19 mouse cellular contexts compared by ENCODE assay signal in genomic region chr2:6696326-6696725, GRCm38 (mm10).
A peak's percentile ranks its signal among the peaks of the same experiment; 100 is the strongest.
DNase-seq lines count a peak whose midpoint lies in the region; ATAC-seq and TF ChIP-seq lines count a peak whose summit lies in the region.
"Had no signal": no experiment of that assay in that cellular context is flagged by ENCODE, and none has a peak within 500 bp of the region (broad histone marks: within the 10 kb centered on the region; RNA-seq: fewer than 3 reads in every experiment).

No protein-coding gene starts in this region.

- H3K27me3 ChIP-seq in heart, postnatal 0 days (ENCODE audit: control insufficient read depth, insufficient read depth, low read length), result no peaks in the 10 kb centered on the region
- no peaks in the 10 kb centered on the region for H3K27me3 ChIP-seq in heart, embryonic 10.5 days (ENCODE audit: insufficient read depth, poor library complexity, severe bottlenecking)
- H3K27me3 ChIP-seq in megakaryocyte, embryonic 14.5 days (replicated peaks), result no peaks in the 10 kb centered on the region
- no peaks in the 10 kb centered on the region for H3K27me3 ChIP-seq in forebrain, embryonic 13.5 days
- H3K27me3 ChIP-seq: embryonic facial prominence, embryonic 15.5 days; forebrain, embryonic 15.5 days; Patski had no signal

- H3K9me3 ChIP-seq in heart, postnatal 0 days (replicated peaks; ENCODE audit: control insufficient read depth, low read length), result no peaks in the 10 kb centered on the region
- no peaks in the 10 kb centered on the region for H3K9me3 ChIP-seq in heart, embryonic 10.5 days
- no peaks in the 10 kb centered on the region for H3K9me3 ChIP-seq in megakaryocyte, embryonic 14.5 days
- H3K9me3 ChIP-seq in forebrain, embryonic 13.5 days (replicated peaks), result no peaks in the 10 kb centered on the region
- H3K9me3 ChIP-seq: embryonic facial prominence, embryonic 15.5 days; forebrain, embryonic 10.5 days; forebrain, embryonic 15.5 days; G1E had no signal

- H3K27ac ChIP-seq in heart, postnatal 0 days (ENCODE audit: low read depth), result peak overlapping the region; percentile 55
- H3K27ac ChIP-seq in heart, embryonic 10.5 days, result no peak overlapping the region
- H3K27ac ChIP-seq in forebrain, embryonic 13.5 days, result no peak overlapping the region
- H3K27ac ChIP-seq: embryonic facial prominence, embryonic 15.5 days; forebrain, embryonic 10.5 days; forebrain, embryonic 15.5 days had no signal

- no peak for ATAC-seq in heart, postnatal 0 days (ENCODE audit: insufficient read depth, low read depth)
- ATAC-seq in granulocyte monocyte progenitor cell, adult 5-6 weeks (replicated peaks; ENCODE audit: poor library complexity, severe bottlenecking), result peak; percentile 63
- no peak for ATAC-seq in forebrain, embryonic 13.5 days
- ATAC-seq: forebrain, embryonic 15.5 days had no signal

- no peak overlapping the region for H3K9ac ChIP-seq in heart, postnatal 0 days (replicated peaks; ENCODE audit: low read depth, low read length)
- no peak overlapping the region for H3K9ac ChIP-seq in forebrain, embryonic 13.5 days
- H3K9ac ChIP-seq: embryonic facial prominence, embryonic 15.5 days; forebrain, embryonic 15.5 days had no signal

- no peaks in the 10 kb centered on the region for H3K36me3 ChIP-seq in heart, postnatal 0 days (replicated peaks; ENCODE audit: control insufficient read depth, insufficient read depth, low read length)
- no peaks in the 10 kb centered on the region for H3K36me3 ChIP-seq in heart, embryonic 10.5 days
- H3K36me3 ChIP-seq in megakaryocyte, embryonic 14.5 days (replicated peaks; ENCODE audit: low read length), result peaks cover 55% of the 10 kb centered on the region
- peaks cover 7% of the 10 kb centered on the region; the same call in 1 of the 2 replicates for H3K36me3 ChIP-seq in forebrain, embryonic 13.5 days (ENCODE audit: poor library complexity, severe bottlenecking)
- H3K36me3 ChIP-seq: embryonic facial prominence, embryonic 15.5 days; forebrain, embryonic 10.5 days; forebrain, embryonic 15.5 days; G1E had no signal

- WGBS in heart, postnatal 0 days, result 69% methylated on average over 1 of the region's 1 CpGs
- 87% methylated on average over 1 of the region's 1 CpGs for WGBS in heart, embryonic 10.5 days
- 93% methylated on average over 1 of the region's 1 CpGs for WGBS in forebrain, embryonic 13.5 days

- H3K4me3 ChIP-seq in heart, postnatal 0 days (ENCODE audit: low read depth, low read length), result no peak overlapping the region
- no peak overlapping the region for H3K4me3 ChIP-seq in heart, embryonic 10.5 days
- H3K4me3 ChIP-seq in megakaryocyte, embryonic 14.5 days (replicated peaks), result peak overlapping the region; percentile 86
- no peak overlapping the region for H3K4me3 ChIP-seq in forebrain, embryonic 13.5 days
- H3K4me3 ChIP-seq: embryonic facial prominence, embryonic 15.5 days; erythroblast, embryonic 14.5 days; forebrain, embryonic 10.5 days; forebrain, embryonic 15.5 days had no signal

- no peak overlapping the region for H3K4me2 ChIP-seq in heart, postnatal 0 days (ENCODE audit: low read depth, low read length)
- H3K4me2 ChIP-seq in forebrain, embryonic 13.5 days, result no peak overlapping the region
- H3K4me2 ChIP-seq: embryonic facial prominence, embryonic 15.5 days; forebrain, embryonic 15.5 days had no signal

- no peak for DNase-seq in heart, postnatal 0 days (ENCODE audit: low spot score)
- no peak for DNase-seq in heart, embryonic 10.5 days (ENCODE audit: low spot score)
- DNase-seq in kidney, adult 18-20 months, result no peak
- no peak for DNase-seq in thymus, postnatal 4 days
- DNase-seq: adrenal gland, adult 2 months; adrenal gland, postnatal 25 days; cerebellum, adult 18-20 months; cerebellum, adult 9-11 months; gastrocnemius, postnatal 36 days; kidney, adult 2 months had no signal

- no peak for TF ChIP-seq CTCF in heart, postnatal 0 days (IDR thresholded peaks at IDR 0.05; ENCODE audit: low read depth)

- peaks cover 20% of the 10 kb centered on the region for H3K4me1 ChIP-seq in heart, postnatal 0 days (ENCODE audit: control insufficient read depth, insufficient read depth)
- H3K4me1 ChIP-seq in heart, embryonic 10.5 days, result no peaks in the 10 kb centered on the region; the same call in 1 of the 2 replicates
- H3K4me1 ChIP-seq in megakaryocyte, embryonic 14.5 days, result peaks cover 84% of the 10 kb centered on the region
- H3K4me1 ChIP-seq in forebrain, embryonic 13.5 days, result no peaks in the 10 kb centered on the region
- H3K4me1 ChIP-seq: embryonic facial prominence, embryonic 15.5 days; forebrain, embryonic 10.5 days had no signal

- TF ChIP-seq EP300 in heart, postnatal 0 days (IDR thresholded peaks at IDR 0.05; ENCODE audit: low read depth), result no peak
